Mouse (Mus musculus): ENCODE data around the gene Hadh.

- TF ChIP-seq CTCF (IDR thresholded peaks at IDR 0.05; ENCODE audit: low read depth, low read length): no peak
- no peak for TF ChIP-seq POLR2A (IDR thresholded peaks at IDR 0.05; ENCODE audit: insufficient read depth, low read length)
- no peak for TF ChIP-seq EP300 (IDR thresholded peaks at IDR 0.05; ENCODE audit: insufficient read depth, low read depth, low read length)
Measured at GRCm38 (mm10) chr3:131250978-131251377, 20.9 kb downstream of the Hadh start.
